Mouse (Mus musculus): ENCODE measurements around the gene Trim5. TPM values are rescaled to one million over a fixed set of nuclear protein-coding genes. Genes with fewer than 3 reads are reported as not detected.

Gene Trim5
- 9.6 TPM for polyA plus RNA-seq (2017; shearing (Covaris generic))

GRCm38 (mm10) chr7:104287576-104288443, at the start of gene Trim5:
Gene Trim5 (minus strand): TSS chr7:104288094.

DNA sequence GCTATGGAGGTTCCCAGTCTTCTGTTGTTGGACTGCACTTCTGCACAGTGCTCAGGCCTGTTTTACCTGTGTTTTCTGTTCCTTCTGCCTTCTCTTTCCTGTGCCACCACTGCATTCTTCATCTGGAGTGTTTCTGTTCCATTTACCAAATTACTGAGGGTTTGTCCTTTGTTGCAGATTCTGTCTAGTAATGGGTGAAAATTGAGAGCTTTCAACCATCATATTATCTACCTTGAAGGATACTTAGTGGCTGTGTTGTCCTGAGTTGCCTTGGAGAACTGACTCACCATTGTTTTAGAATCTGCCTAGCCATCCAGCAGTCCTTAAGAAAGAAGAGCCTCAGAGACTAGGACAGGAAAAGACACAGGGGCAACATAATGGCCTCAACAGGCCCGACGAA, 41.3 kb upstream of the Trim5 start, which contains the start of gene Trim34b:
Trim34b (plus strand) TSS at position 301 of the 400 bp plus-strand sequence.

DNA sequence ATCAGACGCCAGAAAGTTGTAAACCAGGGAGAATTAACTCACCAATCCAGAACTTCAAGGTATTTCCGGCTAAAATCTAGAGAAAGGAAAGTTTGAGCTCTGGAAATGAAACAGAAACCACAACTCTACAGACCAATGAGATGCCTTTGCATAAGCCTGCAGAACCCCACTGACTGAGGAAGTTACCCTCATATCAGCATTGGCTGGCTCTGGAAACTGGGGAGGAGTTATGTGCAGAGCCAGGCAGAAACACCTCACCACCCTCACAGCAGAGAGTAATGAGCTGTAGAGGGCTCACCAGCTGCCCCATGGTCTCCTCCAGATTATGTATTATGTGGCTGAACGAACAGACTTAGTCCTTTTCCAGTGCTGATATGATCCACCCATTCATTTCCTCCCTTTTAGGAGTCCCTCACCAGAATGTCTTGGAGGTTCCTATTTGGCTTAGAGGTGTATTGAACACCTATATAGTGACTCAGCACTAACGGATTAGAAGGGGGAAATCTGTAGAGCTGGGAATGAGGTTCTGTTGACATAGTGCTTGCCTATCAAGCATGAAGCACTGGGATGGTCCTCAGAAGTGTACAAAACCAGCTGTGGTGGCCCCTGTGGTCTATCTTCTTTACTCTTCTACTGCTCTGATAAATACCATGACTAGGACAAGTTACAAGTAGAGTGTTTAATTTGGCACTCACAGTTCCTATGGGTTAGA, 27.6 kb upstream of the Trim5 start, which contains the start of gene Trim12a:
Trim12a (minus strand) TSS at position 98 of the 712 bp plus-strand sequence.

DNA sequence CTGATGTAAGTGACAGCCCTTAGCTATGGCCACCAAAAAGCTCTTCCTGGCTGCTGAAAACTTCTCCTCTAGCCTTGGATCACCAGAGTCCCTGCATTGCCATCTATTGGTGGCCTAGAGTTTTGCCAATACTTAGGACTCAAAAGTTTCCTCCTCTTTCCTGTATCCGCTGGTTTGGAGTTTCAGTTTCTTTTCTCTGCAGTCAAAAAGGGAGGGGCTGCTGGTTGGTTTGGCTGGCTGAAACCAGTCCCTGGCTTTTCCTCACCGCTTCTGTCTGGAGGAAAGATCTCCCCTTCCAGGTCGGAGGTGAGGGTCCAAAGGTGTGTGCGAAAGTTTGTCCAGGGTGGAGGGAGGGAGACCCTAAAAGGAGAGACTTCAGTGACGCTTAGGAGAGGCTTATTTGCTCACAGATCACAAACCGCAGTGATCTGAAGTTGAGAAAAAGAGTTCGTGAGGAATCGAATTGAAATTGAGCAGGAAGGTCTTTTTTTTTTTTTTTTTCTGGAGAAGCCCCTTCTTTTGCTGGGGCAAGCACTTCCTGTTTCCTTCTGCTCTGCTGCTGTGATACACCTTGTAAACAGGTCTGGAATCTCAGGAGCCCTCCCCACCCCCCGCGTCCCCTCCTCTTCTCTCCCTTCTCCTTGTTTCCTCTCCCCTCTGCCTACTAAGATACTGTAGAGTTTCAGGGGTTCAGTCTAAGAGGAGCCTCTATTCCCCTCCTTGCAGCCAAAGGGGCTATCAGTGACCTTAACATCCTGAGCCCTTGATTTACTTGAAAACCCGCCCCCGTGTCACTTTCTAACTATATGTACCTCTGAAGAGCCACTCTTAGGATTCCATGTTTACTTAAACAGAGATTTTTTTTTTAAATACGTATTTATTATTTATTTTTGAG, 43.4 kb downstream of the Trim5 start, which contains the start of gene Trim34a:
Trim34a (plus strand) TSS at position 171 of the 895 bp plus-strand sequence.

GRCm38 (mm10) chr7:104218701-104219569, 69.0 kb downstream of the Trim5 start, which contains the start of gene Trim6:
Gene Trim6 (plus strand): TSS chr7:104218793.

Other genes starting within 250 kb of the Trim5 start
- not detected for gene Olfr642, start 235.4 kb downstream of the Trim5 start, polyA plus RNA-seq (2017; shearing (Covaris generic))
- not detected for gene 4930516K23Rik, start 226.6 kb downstream of the Trim5 start, polyA plus RNA-seq (2017; shearing (Covaris generic))
- gene Olfr644, start 216.2 kb downstream of the Trim5 start, polyA plus RNA-seq (2017; shearing (Covaris generic)) = not detected
- not detected for gene Olfr645, start 202.6 kb downstream of the Trim5 start, polyA plus RNA-seq (2017; shearing (Covaris generic))
- gene Olfr646, start 183.2 kb downstream of the Trim5 start, polyA plus RNA-seq (2017; shearing (Covaris generic)) = not detected
- gene Ubqln5, start 158.3 kb downstream of the Trim5 start, polyA plus RNA-seq (2017; shearing (Covaris generic)) = not detected
- gene Olfr643, start 150.7 kb downstream of the Trim5 start, polyA plus RNA-seq (2017; shearing (Covaris generic)) = not detected
- not detected for gene Ubqln3, start 144.8 kb downstream of the Trim5 start, polyA plus RNA-seq (2017; shearing (Covaris generic))
- not detected for gene Ubqlnl, start 137.5 kb downstream of the Trim5 start, polyA plus RNA-seq (2017; shearing (Covaris generic))
- gene Olfm5, start 123.3 kb downstream of the Trim5 start, polyA plus RNA-seq (2017; shearing (Covaris generic)) = not detected
- gene Olfr648, start 104.7 kb downstream of the Trim5 start, polyA plus RNA-seq (2017; shearing (Covaris generic)) = not detected
- not detected for gene Olfr649, start 92.1 kb downstream of the Trim5 start, polyA plus RNA-seq (2017; shearing (Covaris generic))
- gene Trim6, start 69.3 kb downstream of the Trim5 start, polyA plus RNA-seq (2017; shearing (Covaris generic)) = 2.0 TPM
- 21.8 TPM for gene Trim34a, start 43.6 kb downstream of the Trim5 start, polyA plus RNA-seq (2017; shearing (Covaris generic))
- gene Trim12a, start 27.4 kb upstream of the Trim5 start, polyA plus RNA-seq (2017; shearing (Covaris generic)) = 124 TPM
- gene Trim34b, start 41.4 kb upstream of the Trim5 start, polyA plus RNA-seq (2017; shearing (Covaris generic)) = 0.91 TPM
- 8.7 TPM for gene Trim12c, start 65.3 kb upstream of the Trim5 start, polyA plus RNA-seq (2017; shearing (Covaris generic))
- gene Trim30b, start 81.8 kb upstream of the Trim5 start, polyA plus RNA-seq (2017; shearing (Covaris generic)) = 0.22 TPM
- gene Trim30c, start 112.7 kb upstream of the Trim5 start, polyA plus RNA-seq (2017; shearing (Covaris generic)) = not detected
- gene Trim30a, start 177.1 kb upstream of the Trim5 start, polyA plus RNA-seq (2017; shearing (Covaris generic)) = 30.3 TPM
- 7.6 TPM for gene Trim30d, start 219.8 kb upstream of the Trim5 start, polyA plus RNA-seq (2017; shearing (Covaris generic))